Mouse (Mus musculus): Measurements from ENCODE around the gene Slc19a2.

DNA sequence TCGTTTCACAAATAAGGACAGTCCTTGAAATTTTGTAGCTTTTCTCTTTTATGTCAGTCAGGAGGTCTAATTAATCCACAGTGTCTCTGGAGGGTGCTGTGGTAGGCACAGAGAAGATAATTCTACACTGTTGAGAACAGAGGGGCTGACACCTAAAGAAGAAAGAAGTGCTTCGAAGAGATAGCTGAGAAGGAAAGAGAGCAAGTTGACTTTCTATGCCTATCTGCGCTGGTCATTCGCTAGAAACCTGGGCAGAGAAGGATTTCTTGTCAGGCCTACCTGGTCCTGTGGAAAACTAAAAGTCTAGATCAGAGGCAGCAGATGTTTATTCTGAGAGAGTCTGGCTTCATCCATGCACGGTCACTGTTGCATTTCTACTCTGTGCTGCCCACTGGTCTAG, 65.2 kb downstream of the Slc19a2 start:
- TF ChIP-seq E2F4 (IDR thresholded peaks at IDR 0.05; ENCODE audit: insufficient read depth) (no peak), REST (IDR thresholded peaks at IDR 0.05; ENCODE audit: insufficient read depth, insufficient read length) (no peak), TCF12 (IDR thresholded peaks at IDR 0.05; ENCODE audit: insufficient read depth, poor library complexity, severe bottlenecking) (no peak), MYOG (IDR thresholded peaks at IDR 0.05; ENCODE audit: control insufficient read depth in 1 of 3, insufficient read depth in 1 of 3, insufficient read length in 2 of 3, low read depth in 2 of 3) (no peak), POLR2AphosphoS2 (IDR thresholded peaks at IDR 0.05; ENCODE audit: insufficient read length, low read depth) (no peak), POLR2A (IDR thresholded peaks at IDR 0.05; ENCODE audit: insufficient read length, low read depth) (no peak), TCF3 (IDR thresholded peaks at IDR 0.05; ENCODE audit: insufficient read length, low read depth) (no peak), USF1 (IDR thresholded peaks at IDR 0.05; ENCODE audit: low read depth) (no peak), MAX (IDR thresholded peaks at IDR 0.05; ENCODE audit: low read depth) (no peak)

Measured in myocyte (in vitro differentiated cells).